In genomic region chr6:133934667-133935066, GRCm38 (mm10) we compare ENCODE assay signal across 9 mouse cellular contexts.
"Had no signal": no experiment of that assay in that cellular context is flagged by ENCODE, and none has a peak within 500 bp of the region (broad histone marks: within the 10 kb centered on the region; RNA-seq: fewer than 3 reads in every experiment).

No protein-coding gene starts in this region.

- H3K4me2 ChIP-seq: limb, embryonic 13.5 days; liver, embryonic 11.5 days; neural tube, embryonic 13.5 days had no signal

- H3K36me3 ChIP-seq: limb, embryonic 13.5 days; neural tube, embryonic 13.5 days had no signal

- H3K9ac ChIP-seq: limb, embryonic 13.5 days; neural tube, embryonic 13.5 days had no signal

- DNase-seq: kidney, adult 18-20 months; kidney, postnatal 25 days; midbrain, embryonic 14.5 days; retina, postnatal 1 day; thymus, postnatal 4 days had no signal

- H3K27me3 ChIP-seq: limb, embryonic 13.5 days; neural tube, embryonic 13.5 days had no signal

- H3K4me1 ChIP-seq: limb, embryonic 13.5 days; neural tube, embryonic 13.5 days had no signal

- H3K4me3 ChIP-seq: left cerebral cortex, adult 2 months; limb, embryonic 13.5 days; neural tube, embryonic 13.5 days had no signal

- H3K27ac ChIP-seq: left cerebral cortex, adult 2 months; limb, embryonic 13.5 days; neural tube, embryonic 13.5 days had no signal

- H3K9me3 ChIP-seq: limb, embryonic 13.5 days; neural tube, embryonic 13.5 days had no signal
